ENCODE assay signal across 9 mouse cellular contexts in genomic region chr1:39869721-39870201, GRCm38 (mm10). TPM values are rescaled to one million over a fixed set of nuclear protein-coding genes. Genes with fewer than 3 reads are reported as not detected.
DNase-seq lines count a peak whose midpoint lies in the region; ATAC-seq lines count a peak whose summit lies in the region.
"Had no signal": no experiment of that assay in that cellular context is flagged by ENCODE, and none has a peak within 500 bp of the region (broad histone marks: within the 10 kb centered on the region; RNA-seq: fewer than 3 reads in every experiment).

No protein-coding gene starts in this region.

- no peak overlapping the region for H3K9ac ChIP-seq in liver, embryonic 13.5 days

- no peak overlapping the region for H3K4me2 ChIP-seq in liver, embryonic 13.5 days

- H3K4me1 ChIP-seq in liver, embryonic 13.5 days (replicated peaks) = peaks cover 44% of the 10 kb centered on the region

- no peaks in the 10 kb centered on the region for H3K36me3 ChIP-seq in liver, embryonic 13.5 days

- H3K27me3 ChIP-seq in liver, embryonic 13.5 days = no peaks in the 10 kb centered on the region

- DNase-seq in adrenal gland, adult 2 months = peak; percentile 20
- no peak for DNase-seq in adrenal gland, adult 8-10 months
- peak; percentile 56 for DNase-seq in left cerebral cortex, postnatal 4 days
- DNase-seq in left cerebral cortex, postnatal 25 days (ENCODE audit: low spot score in 2 of 2) = no peak
- DNase-seq in gastrocnemius, postnatal 10 days = peak; percentile 37
- DNase-seq in liver, embryonic 13.5 days = no peak
- DNase-seq in urinary bladder, postnatal 4 days (ENCODE audit: low spot score in 2 of 2) = no peak
- no peak for DNase-seq in right cerebral cortex, postnatal 36 days (ENCODE audit: low spot score in 2 of 2)
- DNase-seq: thymus, postnatal 4 days had no signal

- intact Hi-C loops in left cerebral cortex, postnatal 4 days (cut with DNase I) = no loop called here
- intact Hi-C loops in left cerebral cortex, postnatal 25 days (cut with DNase I) = no loop called here

- H3K9me3 ChIP-seq in liver, embryonic 13.5 days (replicated peaks) = no peaks in the 10 kb centered on the region

- WGBS in liver, embryonic 13.5 days (ENCODE audit: insufficient replicate concordance) = 60% methylated on average over 12 of the region's 12 CpGs

- ATAC-seq in liver, embryonic 13.5 days (ENCODE audit: low read depth) = no peak

- H3K27ac ChIP-seq in liver, embryonic 13.5 days = peak overlapping the region; percentile 76

- H3K4me3 ChIP-seq in liver, embryonic 13.5 days (replicated peaks) = no peak overlapping the region

RNA-seq across cellular contexts. Expression of gene Map4k4, which starts 31.0 kb away (rescaled TPM):
- total RNA-seq in adrenal gland, adult 2 months (2021) = 100 to 1,000 TPM in 1 of 2 experiments, 10 to 100 TPM in 1; 97.5 to 127 TPM
- polyA plus RNA-seq in adrenal gland, adult 2 months (2012; rRNA removed) = 44.9 and 46.6 TPM in 2 replicates
- total RNA-seq in adrenal gland, adult 8-10 months (2022) = 100 to 1,000 TPM in 2 of 4 experiments, 10 to 100 TPM in 2; 80.9 to 123 (median 104) TPM
- 100 to 1,000 TPM; 374 to 381 TPM for total RNA-seq in left cerebral cortex, postnatal 4 days (2021)
- total RNA-seq in left cerebral cortex, postnatal 25 days (2021) = 100 to 1,000 TPM; 115 to 131 TPM
- 100 to 1,000 TPM in 1 of 2 experiments, 10 to 100 TPM in 1; 87.8 to 121 TPM for total RNA-seq in gastrocnemius, postnatal 10 days (2021)
- 3.5 and 3.8 TPM in 2 replicates for polyA plus RNA-seq in liver, embryonic 13.5 days (2015; fragmentation: Nextera tagmentation; extraction: Ambion mirVana)

Comparison
In these comparisons a context has a peak if more than half of its experiments do, and no peak if none do; other contexts are left out.
1. DNase-seq: peak in adrenal gland, adult 2 months (single experiment), left cerebral cortex, postnatal 4 days (single experiment) and gastrocnemius, postnatal 10 days (single experiment); none in adrenal gland, adult 8-10 months (single experiment), left cerebral cortex, postnatal 25 days (0 of 2), liver, embryonic 13.5 days (single experiment), urinary bladder, postnatal 4 days (0 of 2) and right cerebral cortex, postnatal 36 days (0 of 2).